Mouse (Mus musculus) heart, embryonic 12.5 days (tissue): Measurements from ENCODE around the gene Acss1. TPM values are rescaled to one million over a fixed set of nuclear protein-coding genes. Genes with fewer than 3 reads are reported as not detected.
A peak's percentile ranks its signal among the peaks of the same experiment; 100 is the strongest.

Experiments
- ATAC-seq: fragments of 200-750 bp; cut with Nextera tagmentation; 2 replicates; pipeline ENCODE4 v1.8.0; 2017; ENCODE audit warnings: moderate TSS enrichment, moderate library complexity; ENCODE audit not compliant: insufficient number of reproducible peaks, low FRiP score
- H3K27ac ChIP-seq: fragments of 300-500 bp; sonication (generic); 2 replicates; pipeline ENCODE4 v1.5.1; 2016; ENCODE audit warnings: mild to moderate bottlenecking, moderate library complexity; ENCODE audit not compliant: poor library complexity, severe bottlenecking
- H3K27me3 ChIP-seq: fragments of 300-500 bp; sonication (generic); replicated peaks from 2 replicates; pipeline ENCODE4 v1.6.1; 2016; ENCODE audit warnings: mild to moderate bottlenecking, moderate library complexity
- H3K36me3 ChIP-seq: fragments of 300-500 bp; sonication (generic); 2 replicates; pipeline ENCODE4 v1.6.1; 2016; ENCODE audit warnings: mild to moderate bottlenecking, moderate library complexity
- H3K4me1 ChIP-seq: fragments of 300-500 bp; sonication (generic); replicated peaks from 2 replicates; pipeline ENCODE4 v1.6.1; 2016; ENCODE audit warnings: mild to moderate bottlenecking
- H3K4me2 ChIP-seq: fragments of 300-500 bp; sonication (generic); 2 replicates; pipeline ENCODE4 v1.6.1; 2016; ENCODE audit warnings: mild to moderate bottlenecking, moderate library complexity
- H3K4me3 ChIP-seq: fragments of 300-500 bp; sonication (generic); 2 replicates; pipeline ENCODE4 v1.5.1; 2016; ENCODE audit warnings: mild to moderate bottlenecking
- H3K9ac ChIP-seq: fragments of 300-500 bp; sonication (generic); 2 replicates; pipeline ENCODE4 v1.6.1; 2016; ENCODE audit warnings: mild to moderate bottlenecking, moderate library complexity
- H3K9me3 ChIP-seq: fragments of 300-500 bp; sonication (generic); replicated peaks from 2 replicates; pipeline ENCODE4 v1.6.1; 2016; ENCODE audit warnings: mild to moderate bottlenecking, moderate library complexity
- WGBS: fragments of 180-500 bp; shearing (Covaris S2); methylation state at CpG from one replicate; pipeline ENCODE4 v1.1.7; 2016; 5-methylcytosine and 5-hydroxymethylcytosine counted together
- polyA plus RNA-seq: library from polyadenylated mRNA; unstranded; fragments of >200 nt; fragmentation: Nextera tagmentation; extraction: Ambion mirVana; gene quantifications from 2 replicates; pipeline ENCODE4 v1.2.1, GENCODE M21; 2016

Acss1 gene
- polyA plus RNA-seq, 1 experiment from 2014 or later: 12.7 TPM

DNA sequence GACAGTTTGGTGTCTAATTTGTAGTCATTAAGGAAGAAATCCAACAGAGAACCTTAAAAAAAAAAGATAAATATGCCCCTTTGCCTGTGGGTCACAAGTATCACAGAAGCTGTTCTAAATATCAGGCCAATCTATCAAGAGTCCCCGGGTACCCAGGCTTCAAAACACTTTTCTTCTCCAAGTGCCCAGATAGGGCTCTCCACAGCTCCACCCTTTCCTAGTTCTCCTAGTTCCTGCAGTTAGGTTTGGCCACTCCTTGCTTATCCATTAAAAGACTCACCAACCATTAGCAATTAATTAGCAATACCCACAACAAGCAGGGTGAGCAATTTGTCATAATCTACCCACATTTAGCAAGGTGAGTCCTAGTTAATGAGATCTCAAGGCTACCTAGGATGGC, 61.2 kb downstream of the Acss1 start:
- Histone ChIP-seq H3K27ac (no peak overlapping the region), H3K27me3 (no peaks in the 10 kb centered on the region), H3K9me3 (no peaks in the 10 kb centered on the region), H3K4me3 (no peak overlapping the region), H3K4me1 (peaks cover 6% of the 10 kb centered on the region), H3K36me3 (no peaks in the 10 kb centered on the region), H3K9ac (no peak overlapping the region), H3K4me2 (0 out of 2 replicates have a peak overlapping the region, but pooled peaks have one; percentile 29)
- no peak for ATAC-seq
- WGBS: 36% methylated on average over 1 of the region's 1 CpGs

- Histone ChIP-seq H3K9ac (no peak overlapping the region), H3K9me3 (no peaks in the 10 kb centered on the region), H3K4me1 (peaks cover 6% of the 10 kb centered on the region), H3K27me3 (no peaks in the 10 kb centered on the region), H3K4me3 (no peak overlapping the region), H3K4me2 (no peak overlapping the region), H3K36me3 (no peaks in the 10 kb centered on the region), H3K27ac (no peak overlapping the region)
- ATAC-seq: no peak
- 71% methylated on average over 2 of the region's 2 CpGs for WGBS
Measured at GRCm38 (mm10) chr2:150604802-150605201, 63.5 kb downstream of the Acss1 start.

DNA sequence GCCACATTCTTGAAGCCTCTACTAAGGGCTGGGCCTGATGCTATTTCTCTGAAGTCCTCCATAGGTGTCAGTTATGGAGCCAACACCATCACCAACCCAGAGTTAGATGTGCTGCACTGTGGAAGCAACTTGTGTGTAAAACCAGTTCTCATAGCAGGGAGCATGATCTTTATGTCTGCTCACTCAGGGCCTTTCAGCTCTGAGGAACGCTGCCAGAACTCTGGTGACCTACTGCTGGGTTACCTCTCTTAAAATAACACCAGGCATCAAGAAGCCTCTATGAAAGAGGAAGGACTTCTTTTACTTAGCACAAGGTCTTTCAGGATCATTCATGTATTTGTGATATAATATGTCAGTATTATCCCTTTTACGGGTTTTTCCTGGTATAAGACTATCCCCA, 66.1 kb downstream of the Acss1 start:
- Histone ChIP-seq H3K36me3 (no peaks in the 10 kb centered on the region), H3K27ac (no peak overlapping the region), H3K9ac (no peak overlapping the region), H3K27me3 (no peaks in the 10 kb centered on the region), H3K9me3 (no peaks in the 10 kb centered on the region), H3K4me1 (peaks cover 2% of the 10 kb centered on the region), H3K4me2 (no peak overlapping the region), H3K4me3 (no peak overlapping the region)
- WGBS: 91% methylated on average over 2 of the region's 2 CpGs
- ATAC-seq: no peak

DNA sequence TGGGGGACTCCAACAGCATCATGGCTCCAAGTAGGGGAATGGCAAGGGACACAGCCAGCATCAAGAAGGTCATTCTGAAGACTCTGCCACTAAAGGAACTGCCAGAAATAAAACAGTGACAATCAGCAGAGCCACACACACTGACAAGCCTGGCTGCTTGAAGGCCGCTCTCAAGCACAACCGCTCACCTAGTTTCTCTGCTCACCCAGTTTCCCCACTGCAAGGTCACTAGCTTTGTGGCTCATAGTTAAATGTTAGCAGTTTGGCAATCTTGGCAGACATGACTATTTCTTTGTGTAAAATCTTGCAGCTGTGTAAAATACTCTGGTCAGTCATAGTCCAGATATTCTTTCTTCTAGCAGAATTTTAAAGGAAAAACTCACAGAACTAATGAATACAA, 68.0 kb downstream of the Acss1 start:
- no peak overlapping the region for H3K9ac ChIP-seq
- 55% methylated on average over 2 of the region's 2 CpGs for WGBS
- H3K4me1 ChIP-seq: no peaks in the 10 kb centered on the region
- peaks cover 4% of the 10 kb centered on the region; the same call in 1 of the 2 replicates for H3K36me3 ChIP-seq
- no peak overlapping the region for H3K4me3 ChIP-seq
- no peak for ATAC-seq
- no peak overlapping the region for H3K27ac ChIP-seq
- no peaks in the 10 kb centered on the region for H3K9me3 ChIP-seq
- H3K4me2 ChIP-seq: no peak overlapping the region
- no peaks in the 10 kb centered on the region for H3K27me3 ChIP-seq

- 75% methylated on average over 3 of the region's 3 CpGs for WGBS
- Histone ChIP-seq H3K4me3 (no peak overlapping the region), H3K4me2 (no peak overlapping the region), H3K9ac (no peak overlapping the region), H3K36me3 (peaks cover 17% of the 10 kb centered on the region), H3K27ac (no peak overlapping the region), H3K27me3 (no peaks in the 10 kb centered on the region), H3K9me3 (no peaks in the 10 kb centered on the region), H3K4me1 (no peaks in the 10 kb centered on the region)
- ATAC-seq: no peak
Measured at GRCm38 (mm10) chr2:150595411-150596190, 72.7 kb downstream of the Acss1 start.

DNA sequence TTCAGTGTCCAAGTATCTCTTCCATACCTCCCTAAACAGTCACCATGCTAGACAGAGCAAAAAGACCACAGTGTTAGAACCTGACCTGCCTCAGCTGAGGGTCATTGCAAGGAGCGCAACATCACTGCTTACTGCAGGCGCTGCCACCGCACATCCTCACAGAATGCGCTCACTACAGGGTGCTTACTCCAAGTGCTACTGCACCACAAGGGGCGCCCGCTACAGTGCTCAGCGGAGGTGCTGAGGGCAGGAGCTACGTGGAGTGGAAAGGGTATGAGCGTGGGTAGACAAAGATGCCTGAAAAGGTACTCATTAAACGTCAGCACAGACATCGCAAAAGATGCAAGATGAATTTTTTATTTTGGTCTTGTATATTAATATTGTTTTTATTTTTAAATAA, 79.2 kb downstream of the Acss1 start:
- peaks cover 57% of the 10 kb centered on the region for H3K36me3 ChIP-seq
- no peak overlapping the region for H3K27ac ChIP-seq
- H3K9me3 ChIP-seq: no peaks in the 10 kb centered on the region
- no peaks in the 10 kb centered on the region for H3K27me3 ChIP-seq
- WGBS: 77% methylated on average over 11 of the region's 11 CpGs
- no peak overlapping the region for H3K9ac ChIP-seq
- no peaks in the 10 kb centered on the region for H3K4me1 ChIP-seq
- ATAC-seq: no peak
- no peak overlapping the region for H3K4me3 ChIP-seq
- no peak overlapping the region for H3K4me2 ChIP-seq

GRCm38 (mm10) chr2:150579628-150580027, 88.7 kb downstream of the Acss1 start:
- peaks cover 20% of the 10 kb centered on the region for H3K36me3 ChIP-seq
- no peaks in the 10 kb centered on the region for H3K9me3 ChIP-seq
- H3K27ac ChIP-seq: no peak overlapping the region
- ATAC-seq: no peak
- no peak overlapping the region for H3K4me3 ChIP-seq
- H3K4me1 ChIP-seq: no peaks in the 10 kb centered on the region
- H3K9ac ChIP-seq: no peak overlapping the region
- whole genome bisulfite sequencing: 76% methylated on average over 1 of the region's 1 CpGs
- H3K27me3 ChIP-seq: no peaks in the 10 kb centered on the region
- no peak overlapping the region for H3K4me2 ChIP-seq

GRCm38 (mm10) chr2:150578603-150579002, 89.7 kb downstream of the Acss1 start:
- H3K36me3 ChIP-seq: peaks cover 10% of the 10 kb centered on the region
- H3K9ac ChIP-seq: no peak overlapping the region
- no peak overlapping the region for H3K4me2 ChIP-seq
- H3K4me1 ChIP-seq: no peaks in the 10 kb centered on the region
- H3K27ac ChIP-seq: no peak overlapping the region
- H3K9me3 ChIP-seq: no peaks in the 10 kb centered on the region
- no peak overlapping the region for H3K4me3 ChIP-seq
- WGBS: 76% methylated on average over 5 of the region's 5 CpGs
- H3K27me3 ChIP-seq: no peaks in the 10 kb centered on the region
- ATAC-seq: no peak

GRCm38 (mm10) chr2:150576256-150576655, 92.0 kb downstream of the Acss1 start:
- peaks cover 4% of the 10 kb centered on the region; the same call in 1 of the 2 replicates for H3K36me3 ChIP-seq
- H3K4me3 ChIP-seq: no peak overlapping the region
- no peak overlapping the region for H3K9ac ChIP-seq
- H3K9me3 ChIP-seq: no peaks in the 10 kb centered on the region
- H3K4me2 ChIP-seq: no peak overlapping the region
- WGBS: 86% methylated on average over 1 of the region's 1 CpGs
- no peak overlapping the region for H3K27ac ChIP-seq
- no peaks in the 10 kb centered on the region for H3K4me1 ChIP-seq
- no peak for ATAC-seq
- no peaks in the 10 kb centered on the region for H3K27me3 ChIP-seq

GRCm38 (mm10) chr2:150572463-150572862, 95.8 kb downstream of the Acss1 start:
- WGBS: 91% methylated on average over 3 of the region's 3 CpGs

GRCm38 (mm10) chr2:150570761-150571160, 97.5 kb downstream of the Acss1 start:
- Histone ChIP-seq H3K9me3 (no peaks in the 10 kb centered on the region), H3K27ac (no peak overlapping the region), H3K9ac (no peak overlapping the region), H3K4me2 (no peak overlapping the region), H3K27me3 (no peaks in the 10 kb centered on the region), H3K4me3 (no peak overlapping the region), H3K4me1 (no peaks in the 10 kb centered on the region), H3K36me3 (no peaks in the 10 kb centered on the region)
- WGBS: 74% methylated on average over 2 of the region's 2 CpGs
- ATAC-seq: no peak

More at GRCm38 (mm10) chr2:150572463-150572862, 95.8 kb downstream of the Acss1 start:
- H3K9me3 ChIP-seq: no peaks in the 10 kb centered on the region
- H3K36me3 ChIP-seq: peaks cover 4% of the 10 kb centered on the region; the same call in 1 of the 2 replicates
- H3K9ac ChIP-seq: no peak overlapping the region
- H3K4me1 ChIP-seq: no peaks in the 10 kb centered on the region
- H3K4me3 ChIP-seq: no peak overlapping the region
- H3K27ac ChIP-seq: no peak overlapping the region
- no peak for ATAC-seq
- no peaks in the 10 kb centered on the region for H3K27me3 ChIP-seq
- H3K4me2 ChIP-seq: no peak overlapping the region
